Mouse (Mus musculus) cerebellum, postnatal 14 days (tissue): ENCODE measurements around the gene Bcl6.

Experiments used
- DNase-seq, 2 experiments: peaks; one replicate each; pipeline ENCODE4 v3.0.0; 2021; ENCODE audit warnings: mixed read lengths in 2 of 2

The Bcl6 gene

DNA sequence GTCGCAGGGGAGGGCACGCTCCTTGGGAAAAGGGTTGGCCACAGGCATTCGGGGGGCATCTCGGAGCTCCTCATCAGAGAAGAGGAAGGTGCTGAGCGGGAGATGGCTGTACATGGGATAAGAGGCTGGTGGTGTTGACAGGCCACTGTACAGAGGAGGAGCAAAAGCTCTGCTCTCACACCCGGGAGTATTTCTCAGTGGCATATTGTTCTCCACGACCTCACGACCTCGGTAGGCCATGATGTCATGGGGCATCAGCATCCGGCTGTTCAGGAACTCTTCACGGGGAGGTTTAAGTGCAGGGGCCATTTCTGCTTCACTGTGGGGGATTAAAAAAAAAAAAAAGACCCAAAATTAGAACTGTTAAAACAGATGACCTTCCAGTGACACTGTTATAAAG is 15.8 kb downstream of the Bcl6 start:
- DNase-seq: no peak

DNA sequence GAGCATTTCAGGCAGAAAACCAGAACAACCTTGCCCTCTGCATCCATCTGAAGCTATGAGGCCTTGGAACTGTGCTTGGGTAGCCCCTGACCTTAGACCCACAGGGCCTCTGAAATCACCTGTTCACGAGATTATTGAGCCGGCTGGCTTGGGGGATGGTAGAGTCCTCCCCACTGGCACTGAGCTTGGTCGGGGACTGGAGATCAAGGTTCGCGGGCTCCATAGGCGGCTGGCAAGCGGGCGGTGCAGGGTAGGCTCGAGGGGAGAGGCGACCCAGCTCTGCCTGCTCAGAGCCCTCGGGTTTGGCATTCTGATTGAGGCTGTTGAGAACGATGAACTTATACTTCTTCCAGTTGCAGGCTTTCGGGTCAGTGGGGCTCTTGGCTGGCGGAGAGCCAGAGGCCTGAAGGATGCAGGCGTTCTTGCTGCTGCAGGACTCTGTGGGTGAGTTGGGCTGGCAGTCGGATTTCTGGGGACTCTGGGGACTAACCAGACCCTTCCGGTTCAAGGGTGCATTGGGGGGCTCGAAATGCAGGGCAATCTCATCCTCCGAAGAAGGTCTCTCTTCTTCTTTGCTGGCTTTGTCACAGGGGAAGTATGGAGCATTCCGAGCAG is 16.4 kb downstream of the Bcl6 start:
- DNase-seq: no peak

DNA sequence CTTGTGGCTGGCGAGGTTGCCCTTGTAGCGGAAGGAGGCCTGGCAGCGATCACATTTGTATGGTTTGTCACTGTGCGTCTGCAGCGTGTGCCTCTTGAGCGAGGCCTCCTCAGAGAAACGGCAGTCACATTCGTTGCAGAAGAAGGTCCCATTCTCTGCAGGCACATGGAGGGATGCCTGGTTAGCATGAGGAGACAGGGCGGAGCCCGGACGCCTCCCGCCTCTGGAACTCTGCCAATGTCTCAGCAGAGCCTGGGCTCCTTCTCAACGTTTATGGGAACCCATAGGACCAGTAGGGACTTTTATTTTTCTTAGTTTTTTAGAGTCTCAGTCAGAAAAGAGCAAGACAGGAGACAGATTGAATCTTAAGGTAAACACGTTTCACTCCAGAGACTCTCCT is 18.7 kb downstream of the Bcl6 start:
- DNase-seq: peak; percentile 37 to 48

DNA sequence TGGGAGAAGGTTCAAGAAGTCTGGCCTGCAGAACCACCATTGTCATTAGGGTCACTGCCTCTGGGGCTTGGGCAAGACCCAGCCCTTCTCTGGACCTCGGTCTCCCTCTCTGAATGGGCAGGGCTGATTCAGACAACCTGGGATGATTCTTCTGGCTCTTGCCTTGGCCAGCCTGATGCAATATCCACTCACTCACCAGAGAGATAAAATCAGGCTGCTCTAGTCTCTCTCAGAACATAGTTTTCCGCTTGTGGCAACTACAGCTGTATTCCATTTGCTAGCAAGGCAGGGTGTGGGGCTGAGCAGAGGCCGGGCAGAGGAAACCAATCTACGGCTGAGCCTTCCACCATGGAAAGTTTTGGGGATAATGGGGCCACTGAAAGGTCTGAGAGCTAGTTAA is 19.8 kb downstream of the Bcl6 start:
- DNase-seq: no peak

DNA sequence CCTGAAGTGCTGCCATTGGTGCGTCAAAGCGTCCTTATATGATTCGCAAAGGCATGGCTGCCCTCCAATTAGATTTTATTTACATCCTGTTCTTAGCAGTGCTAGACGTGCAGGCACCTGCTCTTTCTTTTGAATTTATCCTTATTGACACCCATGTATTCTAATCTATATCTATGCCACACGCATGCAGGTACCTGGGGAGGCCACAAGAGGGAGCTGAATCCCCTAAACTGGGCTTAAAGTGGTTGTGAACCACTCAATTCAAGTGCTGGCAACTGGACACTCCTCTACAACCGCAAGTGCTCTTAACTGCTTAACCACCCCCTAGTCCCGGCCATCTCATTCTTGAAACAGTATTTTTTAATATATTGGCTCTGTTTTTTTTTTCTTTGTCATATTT is 21.4 kb downstream of the Bcl6 start:
- no peak for DNase-seq

DNA sequence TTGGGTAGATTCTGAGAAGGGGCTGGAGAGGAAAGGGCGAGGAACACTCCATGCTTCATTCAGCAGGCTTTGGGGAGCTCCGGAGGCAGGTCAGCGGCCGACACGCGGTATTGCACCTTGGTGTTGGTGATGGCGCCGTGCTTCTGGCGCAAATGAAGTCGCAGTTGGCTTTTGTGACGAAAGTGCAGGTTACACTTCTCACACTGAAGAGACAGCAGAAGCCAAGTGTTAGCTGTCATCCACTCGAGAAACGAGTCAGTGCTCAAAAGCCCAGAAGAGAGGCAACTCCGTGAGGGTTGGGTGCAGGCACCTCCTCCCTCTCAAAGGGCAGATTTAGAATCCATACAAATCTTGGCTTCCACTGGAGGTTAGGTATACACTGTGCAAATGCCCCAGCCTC is 22.6 kb downstream of the Bcl6 start:
- no peak for DNase-seq

DNA sequence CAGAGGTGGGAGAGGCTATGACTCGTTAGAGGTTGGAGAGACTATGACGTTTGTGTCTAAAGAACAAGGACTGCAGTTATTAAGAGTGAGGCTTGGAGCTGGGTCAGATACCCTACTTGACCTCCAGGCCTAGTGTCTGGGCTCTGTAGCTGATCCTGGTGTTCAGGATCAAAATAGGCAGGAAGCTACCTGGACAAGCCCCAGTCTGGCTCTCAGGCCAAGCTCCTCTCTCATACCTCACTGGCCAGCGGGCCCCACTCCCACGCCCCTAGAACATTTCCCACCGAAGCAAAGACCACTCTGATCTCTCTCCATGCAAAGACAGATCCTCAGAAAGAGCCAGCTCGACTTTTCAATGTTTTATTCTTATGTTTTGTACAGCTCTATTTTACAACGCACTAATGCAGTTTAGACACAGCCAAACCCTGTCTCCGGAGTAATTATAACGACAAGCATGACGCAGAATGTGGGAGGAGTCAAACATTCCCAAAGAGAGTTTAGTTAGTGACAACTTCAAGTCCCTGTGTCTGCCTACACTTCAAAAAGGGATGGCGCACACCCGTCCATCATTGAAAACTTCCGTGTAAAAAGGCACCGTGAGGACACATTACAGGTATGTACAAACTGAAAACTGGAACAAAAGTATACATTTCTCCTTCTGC is 23.8 kb downstream of the Bcl6 start:
- DNase-seq: no peak

DNA sequence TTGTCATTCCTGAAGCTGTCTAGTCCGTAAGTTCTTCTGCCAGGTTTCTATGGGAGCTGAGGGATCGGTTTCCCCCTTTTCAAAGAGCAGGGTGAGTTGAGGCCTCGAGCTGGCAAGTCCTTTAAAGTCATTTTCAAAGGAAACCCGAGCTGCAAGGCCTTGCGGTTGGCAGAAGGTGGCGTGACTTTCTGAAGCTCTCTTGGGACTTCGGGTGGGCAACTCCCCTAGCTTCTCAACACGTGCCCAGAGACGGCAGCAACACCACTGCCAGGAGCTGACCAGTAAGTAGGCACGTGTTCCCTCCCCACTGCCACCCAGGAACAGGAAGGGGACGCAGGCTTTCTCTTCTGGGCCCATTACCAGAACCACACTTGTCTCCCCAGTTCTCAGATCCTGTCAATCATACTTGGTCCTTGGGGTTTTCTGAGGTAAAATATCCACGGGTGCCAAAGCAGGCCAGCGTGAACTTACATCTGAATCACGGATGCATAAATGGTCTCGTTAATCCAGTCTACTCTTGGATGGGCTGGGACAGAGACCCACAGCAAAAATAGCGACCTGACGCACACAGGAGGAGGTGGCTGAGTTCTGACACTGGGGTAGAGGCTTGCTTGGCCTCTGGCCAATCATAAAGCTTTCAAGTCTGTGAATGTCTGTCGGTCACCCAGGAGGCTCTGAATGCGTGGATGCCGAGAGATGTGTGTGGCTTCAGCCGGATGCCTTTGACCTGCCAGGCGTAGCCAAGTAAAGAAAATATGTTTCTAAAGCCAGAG is 24.6 kb downstream of the Bcl6 start:
- DNase-seq: peak; percentile 27 to 42

DNA sequence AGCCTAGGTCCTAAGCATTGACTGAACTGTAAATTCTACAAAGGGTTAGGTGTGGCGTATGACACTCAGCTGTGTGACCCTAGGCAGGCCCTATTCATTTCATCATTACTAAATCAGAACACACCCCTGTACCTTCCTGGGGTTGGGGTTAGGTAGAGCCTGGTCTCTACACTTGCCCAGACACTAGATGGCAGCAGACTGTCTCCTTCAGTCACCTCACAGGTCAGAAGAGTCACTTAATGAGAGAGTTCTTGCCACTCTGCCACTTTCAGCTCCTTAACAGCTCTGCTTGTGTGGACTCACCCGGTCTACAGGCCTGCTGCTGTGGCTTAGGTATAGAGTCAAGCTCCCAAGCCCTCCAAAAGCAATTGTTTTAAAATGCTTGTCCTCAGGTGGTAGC is 26.3 kb downstream of the Bcl6 start:
- no peak for DNase-seq

DNA sequence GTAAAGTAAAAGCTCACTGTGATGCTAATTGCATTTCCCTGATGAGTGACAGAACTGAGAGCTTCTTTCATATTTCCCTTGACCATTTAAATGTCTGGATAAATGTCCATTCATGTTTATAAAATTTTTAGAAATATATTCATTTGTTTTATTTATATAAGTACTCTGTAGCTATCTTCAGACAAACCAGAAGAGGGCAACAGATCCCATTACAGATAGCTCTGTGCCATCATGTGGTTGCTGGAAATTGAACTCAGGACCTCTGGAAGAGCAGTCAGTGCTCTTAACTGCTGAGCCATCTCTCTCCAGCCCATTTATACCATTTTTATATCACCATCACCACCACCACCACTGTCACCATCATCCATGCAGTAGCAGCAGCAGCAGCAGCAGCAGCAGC is 29.7 kb downstream of the Bcl6 start:
- no peak for DNase-seq

DNA sequence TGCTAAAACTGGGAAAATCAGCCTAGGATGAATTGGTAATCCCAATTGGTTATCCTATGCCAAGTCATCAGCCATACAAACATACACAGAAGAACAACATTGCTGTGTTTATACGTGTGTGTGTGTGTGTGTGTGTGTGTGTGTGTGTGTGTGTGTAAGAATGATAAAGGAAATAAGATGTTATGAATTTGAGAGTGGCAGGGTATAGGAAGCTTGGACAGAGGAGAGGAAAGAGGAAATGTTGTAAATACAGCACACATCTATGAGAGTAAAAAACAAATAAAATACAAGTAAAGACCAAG is 34.7 kb downstream of the Bcl6 start:
- no peak for DNase-seq

DNA sequence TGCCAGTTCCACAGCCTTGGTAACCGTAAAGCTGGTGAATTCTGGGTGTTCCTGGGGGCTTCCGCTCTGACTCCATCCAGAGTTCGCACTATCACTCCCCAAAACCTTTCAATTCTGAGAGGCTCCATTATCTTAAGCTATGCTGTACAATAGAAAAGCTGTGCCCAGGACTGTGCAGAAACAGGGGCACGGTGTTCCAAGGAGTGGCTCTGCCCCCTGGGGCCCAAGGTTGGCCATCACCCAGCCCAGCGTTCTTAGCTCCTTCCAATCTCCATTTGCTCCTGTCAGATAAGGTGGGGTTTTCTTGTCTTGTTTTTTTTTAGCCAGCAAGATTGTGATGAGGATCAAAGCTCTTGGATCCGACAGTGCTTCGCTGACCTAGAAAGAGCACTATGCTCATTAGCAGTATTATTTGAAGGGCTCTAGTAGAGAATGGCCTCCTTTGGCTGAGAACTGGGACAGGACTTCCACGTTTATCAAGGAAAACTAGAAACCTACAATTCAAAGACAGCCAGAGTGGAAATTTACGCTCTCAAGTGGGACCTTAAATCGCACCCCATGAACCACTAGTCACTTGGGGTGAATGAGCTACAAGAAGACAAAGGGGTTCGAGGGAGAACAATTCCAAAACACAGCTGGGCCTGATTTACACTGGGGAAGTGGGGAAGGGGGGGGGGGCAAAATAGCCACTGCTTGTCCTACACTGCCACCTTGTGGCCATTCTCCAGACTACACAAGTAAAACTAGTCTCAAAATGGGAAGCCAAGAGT is 35.3 kb downstream of the Bcl6 start:
- peak; percentile 75 to 84 for DNase-seq

DNA sequence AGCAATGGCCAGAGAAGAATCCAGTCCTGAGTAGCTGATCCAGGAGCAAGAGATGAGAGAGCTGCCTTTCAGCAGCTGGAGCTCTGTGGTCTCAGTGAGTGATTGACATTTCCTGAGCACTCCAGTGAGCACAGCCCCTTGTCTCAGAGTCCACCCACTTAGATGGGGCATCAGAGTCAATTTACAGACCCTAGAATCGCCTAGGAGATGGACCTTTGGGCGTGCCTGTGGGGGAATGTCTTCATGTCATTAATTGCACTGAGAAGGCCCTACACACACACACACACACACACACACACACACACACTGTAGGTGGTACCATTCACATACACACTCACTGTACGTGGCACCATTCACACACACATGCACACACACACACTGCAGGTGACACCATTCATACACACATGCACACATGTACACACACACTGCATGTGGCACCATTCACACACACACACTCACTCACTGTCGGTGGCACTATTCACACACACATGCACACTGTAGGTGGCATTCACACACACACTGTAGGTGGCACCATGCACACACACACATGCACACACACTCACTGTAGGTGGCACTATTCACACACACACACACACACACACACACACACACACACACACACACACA is 36.4 kb downstream of the Bcl6 start:
- no peak for DNase-seq

DNA sequence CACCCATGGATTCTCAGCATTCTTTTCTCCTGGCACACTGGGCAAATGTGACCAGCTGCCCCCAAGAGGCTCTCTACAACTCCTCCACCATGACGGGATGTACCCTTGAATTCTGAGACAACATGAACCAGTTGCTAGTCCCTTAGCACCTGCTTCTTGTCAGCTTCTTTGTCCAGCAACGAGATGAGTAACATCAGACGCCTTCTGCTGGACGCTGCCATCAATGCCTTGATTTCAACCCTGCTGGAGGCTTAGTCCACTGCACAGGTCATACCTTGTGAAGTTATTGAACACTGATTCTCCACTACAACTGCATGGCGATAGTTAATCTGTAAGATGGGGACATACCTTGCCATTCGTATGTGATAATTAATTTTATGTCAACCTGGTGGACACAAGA is 41.0 kb downstream of the Bcl6 start:
- DNase-seq: no peak

DNA sequence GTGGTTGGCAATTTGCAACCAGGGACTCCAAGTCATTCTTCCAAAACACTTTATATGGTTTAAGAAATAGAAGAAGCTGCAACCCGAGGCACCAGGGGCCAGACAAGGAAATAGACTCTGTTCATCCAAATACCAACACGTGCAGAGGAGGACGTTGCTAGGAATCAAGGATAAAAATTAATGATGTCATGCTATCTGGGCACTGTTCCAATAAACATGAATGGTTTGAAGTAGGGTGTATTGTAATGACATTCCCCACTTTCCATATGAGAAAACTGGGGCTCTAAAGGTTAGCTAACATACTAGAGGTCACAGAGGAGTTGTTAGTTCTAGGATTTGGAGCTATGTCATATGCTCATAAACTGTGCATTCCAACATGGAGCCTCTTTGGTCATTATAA is 43.9 kb downstream of the Bcl6 start:
- DNase-seq: no peak

DNA sequence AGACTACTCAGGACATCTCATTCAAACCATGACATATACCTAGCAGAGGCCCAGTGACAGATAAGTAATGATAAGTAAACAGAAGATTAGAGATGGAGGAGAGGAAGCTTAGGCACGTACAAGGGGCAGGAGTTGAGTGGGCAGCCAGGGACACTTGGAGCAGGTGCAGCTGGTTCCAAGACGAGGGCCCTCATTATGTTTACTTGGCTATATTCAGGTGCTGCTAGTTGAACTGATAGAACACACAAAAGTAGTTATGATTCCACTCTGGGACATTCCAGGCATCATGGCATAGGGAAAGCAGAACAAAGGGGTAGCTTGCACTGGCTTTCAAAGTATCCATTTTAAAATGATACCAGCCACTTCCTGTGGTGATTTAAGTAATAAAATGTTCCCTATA is 54.3 kb downstream of the Bcl6 start:
- DNase-seq: no peak

DNA sequence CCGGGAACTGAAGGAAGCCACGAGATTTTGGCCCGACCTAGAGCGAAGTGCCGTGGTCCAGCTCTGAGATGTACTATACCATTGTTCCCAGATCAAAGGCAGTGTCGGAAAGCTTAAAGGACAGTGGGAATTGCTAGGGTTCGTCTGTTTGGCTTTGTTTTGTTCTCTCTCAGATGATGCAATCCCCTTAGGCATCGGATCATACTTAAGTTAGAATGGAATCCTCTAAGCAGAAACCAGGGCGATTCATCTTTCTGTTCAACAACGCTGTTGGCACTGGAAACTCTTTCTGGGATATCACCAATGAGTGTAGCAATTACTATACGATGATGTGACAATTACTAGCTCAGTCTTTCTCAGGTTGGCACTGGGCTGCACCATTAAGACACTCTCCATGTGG is 56.4 kb downstream of the Bcl6 start, which contains the start of gene Rtp2:
Gene Rtp2 (minus strand): TSS at position 101 of the 400 bp plus-strand sequence.
- DNase-seq: no peak

DNA sequence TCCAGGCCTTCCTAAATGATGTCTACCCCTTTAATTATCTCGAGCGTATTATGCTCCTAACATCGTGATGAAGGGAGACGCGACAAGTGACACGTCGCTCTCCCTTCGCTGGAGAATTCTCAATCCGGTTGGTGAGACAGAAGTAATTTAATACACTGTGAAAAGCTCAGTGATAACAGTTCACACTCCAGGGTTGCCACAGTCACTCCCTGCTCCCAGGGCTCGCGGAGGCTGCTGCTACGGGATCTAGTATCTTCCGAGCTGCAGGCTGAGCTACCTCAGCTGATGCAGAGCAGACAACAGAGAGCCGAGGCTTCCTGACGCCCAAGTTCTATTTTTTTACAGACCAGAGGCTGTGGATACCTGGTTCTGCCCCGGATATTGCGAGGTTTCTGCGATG is 57.4 kb downstream of the Bcl6 start:
- no peak for DNase-seq

DNA sequence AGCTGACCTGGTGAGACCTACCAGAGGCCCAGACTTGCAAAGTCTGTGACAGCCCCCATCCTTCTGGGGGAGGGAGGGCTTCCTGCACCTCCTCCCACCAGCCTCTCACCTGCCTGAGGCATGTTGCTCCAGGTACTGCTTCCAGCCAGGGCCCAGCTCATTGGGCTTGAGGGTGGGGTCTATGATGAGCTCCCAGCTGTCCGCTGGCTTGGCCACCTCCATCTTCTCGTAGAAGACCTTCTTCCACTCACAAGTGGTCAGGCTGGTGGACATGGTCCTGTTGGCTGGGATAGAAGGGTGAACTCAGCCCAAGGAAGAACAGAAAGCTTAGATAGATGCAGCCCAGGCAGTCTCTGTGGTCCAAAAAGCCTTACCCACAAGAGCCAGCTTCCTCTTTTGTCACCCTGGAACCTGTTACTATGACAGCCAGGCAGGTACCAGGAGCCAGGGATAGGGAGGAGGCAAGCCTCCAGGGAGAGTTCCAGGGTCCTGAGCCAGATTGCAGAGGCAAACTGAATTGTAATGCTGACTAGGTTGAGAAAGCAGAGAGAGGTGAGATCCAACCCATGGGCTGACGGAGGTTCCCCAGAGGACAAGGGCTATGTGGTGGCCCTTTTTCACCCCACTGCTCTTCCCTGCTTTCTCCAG is 58.1 kb downstream of the Bcl6 start:
- no peak for DNase-seq

DNA sequence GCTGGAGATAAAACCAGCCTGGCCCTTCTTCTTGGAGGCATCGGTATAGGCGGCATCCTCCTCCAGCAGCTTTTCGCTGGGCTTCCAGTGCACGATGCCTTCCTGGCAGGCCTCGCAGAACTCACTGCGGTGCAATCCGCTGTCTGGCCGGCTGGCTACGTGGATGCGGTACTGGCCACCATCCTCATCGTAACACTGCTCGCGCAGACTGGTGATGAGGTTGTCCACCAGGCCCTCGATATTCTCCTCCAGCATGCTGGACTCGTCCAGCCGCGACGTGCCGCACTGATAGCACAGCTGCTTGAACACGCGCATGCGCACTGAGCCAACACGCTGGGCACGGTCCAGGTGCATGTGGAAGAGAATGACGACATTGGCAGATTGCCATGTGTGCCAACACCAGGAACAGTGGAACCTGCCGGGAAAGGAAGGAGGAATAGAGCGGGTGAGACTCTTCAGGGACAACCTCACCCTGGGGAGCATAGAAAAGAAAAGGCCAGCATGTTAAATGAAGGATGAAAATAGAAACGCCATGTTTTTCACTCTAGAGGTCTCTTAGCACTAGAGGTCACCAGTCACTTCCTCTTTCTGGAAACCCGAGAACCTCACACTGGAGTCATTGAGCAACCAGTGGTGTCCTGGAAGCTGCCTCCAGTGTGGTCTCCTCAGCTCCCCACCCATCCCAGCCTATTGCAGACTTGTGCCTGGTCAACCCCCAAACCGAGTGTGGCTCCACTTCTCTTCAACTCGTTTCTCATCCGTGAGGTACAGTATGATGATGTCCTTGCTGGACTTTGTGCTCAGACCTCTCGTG is 61.1 kb downstream of the Bcl6 start:
- DNase-seq: peak in 1 of 2 experiments; percentile 26

DNA sequence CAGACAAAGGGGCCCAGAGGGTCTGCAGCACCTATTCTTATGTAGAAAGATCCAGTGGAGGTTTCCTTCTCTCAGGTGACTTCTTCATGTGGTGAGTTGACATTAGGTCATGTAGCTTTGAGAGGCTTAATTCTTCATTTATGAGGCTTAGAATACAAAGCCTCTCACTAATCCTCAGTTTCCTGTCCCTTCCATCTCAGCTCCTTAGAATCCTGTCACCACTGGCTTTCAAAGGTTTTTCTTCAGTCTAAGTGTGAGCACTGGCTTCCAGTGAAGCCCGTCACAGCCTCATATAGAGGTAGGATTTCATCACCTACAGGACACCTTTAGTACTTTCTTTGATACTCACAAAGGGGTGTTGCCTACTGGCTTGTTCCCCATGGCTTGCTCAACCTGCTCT is 65.7 kb downstream of the Bcl6 start:
- no peak for DNase-seq

DNA sequence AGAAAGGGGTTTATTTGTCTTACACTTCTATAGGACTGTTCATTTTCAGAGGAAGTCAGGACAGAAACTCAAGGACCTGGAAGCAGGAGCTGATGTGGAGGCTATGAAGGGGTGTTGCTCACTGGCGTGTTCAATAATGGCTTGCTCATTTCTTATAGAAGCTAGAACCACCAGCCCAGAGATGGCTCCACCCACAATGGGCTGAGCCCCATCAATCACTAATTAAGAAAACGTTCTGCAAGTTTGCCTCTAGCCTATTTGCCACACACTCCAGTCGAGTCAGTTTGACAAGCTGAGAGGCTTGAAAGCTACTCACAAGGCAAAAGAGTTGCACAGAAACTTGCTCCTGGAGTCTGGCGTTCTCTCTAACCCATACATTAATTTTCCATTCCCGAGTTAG is 67.0 kb downstream of the Bcl6 start:
- no peak for DNase-seq
